Mouse (Mus musculus): ENCODE data around the gene Eif4e1b.

Gene Eif4e1b

GRCm38 (mm10) chr13:54800206-54800605, 16.4 kb downstream of the Eif4e1b start:
- DNase-seq (ENCODE audit: low spot score) = no peak

GRCm38 (mm10) chr13:54803010-54803409, 19.2 kb downstream of the Eif4e1b start:
- no peak for DNase-seq (ENCODE audit: low spot score)

DNA sequence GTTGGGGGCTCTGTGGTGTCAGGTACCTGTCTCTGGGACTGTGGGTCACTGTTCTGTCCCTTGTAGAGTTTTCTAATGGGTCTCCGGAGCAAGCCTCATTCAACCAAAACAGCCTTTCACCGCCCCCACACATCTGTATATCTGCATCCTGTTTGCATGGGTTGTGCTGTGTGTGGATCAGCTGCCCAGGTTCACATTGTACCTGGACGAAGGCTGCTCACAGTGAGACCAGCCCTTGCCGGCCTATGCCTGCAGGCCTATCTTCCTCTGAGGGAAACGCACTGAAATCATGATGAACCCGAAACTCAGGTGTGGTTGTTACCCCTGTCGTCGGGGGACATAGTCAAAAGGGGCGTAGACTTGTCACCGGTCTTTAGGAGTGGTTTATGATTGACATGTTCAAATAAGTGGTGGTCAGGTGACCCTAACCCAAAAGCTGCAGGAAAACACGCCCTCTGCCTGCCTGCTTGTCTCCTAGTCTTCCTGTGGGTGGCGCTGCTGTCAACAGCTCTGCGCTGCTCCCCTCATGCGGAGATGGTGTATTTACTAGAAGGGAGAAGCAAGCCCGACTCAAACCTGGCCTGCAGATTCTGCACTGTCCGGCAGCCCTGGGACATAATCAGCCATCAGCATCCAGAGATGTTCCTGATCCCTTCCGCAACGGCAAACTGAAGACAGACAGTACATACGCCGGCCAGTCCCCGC, 21.5 kb downstream of the Eif4e1b start:
- DNase-seq (ENCODE audit: low spot score) = no peak

GRCm38 (mm10) chr13:54806434-54806976, 22.7 kb downstream of the Eif4e1b start:
- DNase-seq (ENCODE audit: low spot score) = no peak

DNA sequence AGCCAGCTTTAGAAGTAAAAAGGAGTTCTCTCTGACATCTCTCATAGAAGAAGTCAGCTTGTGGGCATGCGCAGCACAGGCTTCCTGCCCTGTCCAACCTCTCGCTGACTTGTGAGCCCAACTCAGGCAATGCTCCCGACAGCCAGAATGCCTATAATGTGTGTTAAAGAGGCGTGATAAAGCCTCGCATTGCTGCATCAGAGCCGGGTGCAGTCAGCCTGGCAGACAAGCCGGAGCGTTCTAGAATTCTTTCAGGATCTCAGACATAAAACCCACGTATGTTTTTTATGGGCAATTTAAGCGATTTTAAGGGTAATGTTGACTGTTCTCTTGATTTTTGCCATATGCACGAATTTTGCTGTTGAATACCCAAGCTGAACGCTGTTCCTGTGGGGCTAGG, 24.3 kb downstream of the Eif4e1b start:
- no peak for DNase-seq (ENCODE audit: low spot score)

DNA sequence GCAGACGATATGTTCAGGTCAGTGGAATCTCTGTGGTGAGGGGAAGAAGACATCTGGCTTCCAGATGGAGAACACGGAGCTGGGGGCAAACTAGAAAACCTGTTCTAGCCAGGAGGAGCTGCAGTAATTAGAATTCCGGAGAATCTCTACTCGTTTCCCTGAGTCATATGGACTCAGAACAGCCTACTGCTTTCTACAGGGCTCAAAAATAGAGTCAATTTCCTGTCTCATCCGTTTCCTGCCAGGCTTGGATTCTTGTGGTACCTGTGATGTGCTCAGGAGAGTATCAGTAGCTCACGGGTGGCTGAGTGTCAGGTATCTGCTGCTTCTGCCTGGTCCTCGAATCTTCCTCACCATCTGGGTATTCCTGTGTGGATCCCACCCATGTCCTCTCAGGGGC, 27.7 kb downstream of the Eif4e1b start:
- DNase-seq (ENCODE audit: low spot score) = no peak

- no peak for DNase-seq (ENCODE audit: low spot score)
Measured at GRCm38 (mm10) chr13:54813381-54813780, 29.6 kb downstream of the Eif4e1b start.

DNA sequence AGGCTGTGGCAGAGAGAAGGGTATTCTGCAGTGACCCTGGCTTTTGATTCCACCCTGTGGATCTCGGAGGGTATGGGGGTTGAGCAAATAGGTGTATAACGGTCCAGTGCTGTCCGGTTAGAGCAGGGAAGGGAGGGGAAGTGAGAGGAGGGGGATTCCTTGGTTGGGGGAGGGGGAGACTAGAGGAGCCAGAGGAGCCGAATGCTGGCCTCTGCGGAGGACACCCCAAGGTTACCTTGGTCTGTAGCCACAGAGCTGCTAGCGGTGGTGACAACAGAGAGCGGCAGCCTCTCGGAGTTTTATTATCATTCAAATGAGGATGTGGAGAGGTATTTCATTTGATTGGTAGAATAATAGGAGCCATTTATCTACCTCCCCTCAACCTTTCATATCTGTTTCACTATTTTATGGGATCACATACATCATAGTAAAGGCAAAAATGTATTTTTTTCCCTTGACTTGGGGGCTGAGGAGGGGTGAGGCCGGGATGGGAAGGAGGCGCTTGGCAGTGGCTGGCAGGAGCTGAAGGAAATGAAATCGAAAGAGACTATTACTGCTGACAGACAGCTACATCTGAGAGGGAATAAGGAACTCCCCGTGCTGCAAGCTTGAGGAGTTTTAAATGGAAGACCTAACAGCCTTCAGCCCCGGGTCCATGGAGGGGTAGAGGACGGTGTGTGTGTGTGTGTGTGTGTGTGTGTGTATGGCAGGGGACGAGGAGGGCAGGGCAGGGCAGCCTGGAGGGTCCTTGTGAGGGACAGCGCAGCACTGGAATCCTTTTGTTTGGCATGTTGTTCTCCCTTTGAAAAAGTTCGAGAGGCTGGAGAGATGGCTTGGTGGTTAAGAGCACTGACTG, 34.8 kb downstream of the Eif4e1b start:
- no peak for DNase-seq (ENCODE audit: low spot score)

- DNase-seq (ENCODE audit: low spot score) = no peak
Measured at GRCm38 (mm10) chr13:54821106-54821505, 37.3 kb downstream of the Eif4e1b start.

DNA sequence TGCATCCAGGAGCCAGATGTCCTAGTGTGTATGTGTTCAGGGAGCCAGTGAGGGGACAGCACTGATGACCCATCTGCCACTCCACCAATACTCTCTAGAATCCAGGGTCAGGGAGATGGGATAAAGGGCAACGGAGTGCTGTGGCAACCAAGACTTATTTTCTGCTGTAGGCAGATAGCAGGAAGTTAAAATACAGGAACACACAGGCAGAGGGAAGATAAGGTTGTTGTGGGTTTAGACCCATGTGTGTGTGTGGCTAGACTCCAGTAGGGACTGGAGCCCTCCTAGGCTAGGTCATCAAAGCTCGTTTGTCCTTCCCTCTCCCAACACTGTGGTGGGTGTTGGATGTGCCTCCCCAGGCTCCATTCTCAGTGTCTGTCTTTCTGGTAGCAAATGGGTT, 38.1 kb downstream of the Eif4e1b start:
- DNase-seq (ENCODE audit: low spot score) = no peak

DNA sequence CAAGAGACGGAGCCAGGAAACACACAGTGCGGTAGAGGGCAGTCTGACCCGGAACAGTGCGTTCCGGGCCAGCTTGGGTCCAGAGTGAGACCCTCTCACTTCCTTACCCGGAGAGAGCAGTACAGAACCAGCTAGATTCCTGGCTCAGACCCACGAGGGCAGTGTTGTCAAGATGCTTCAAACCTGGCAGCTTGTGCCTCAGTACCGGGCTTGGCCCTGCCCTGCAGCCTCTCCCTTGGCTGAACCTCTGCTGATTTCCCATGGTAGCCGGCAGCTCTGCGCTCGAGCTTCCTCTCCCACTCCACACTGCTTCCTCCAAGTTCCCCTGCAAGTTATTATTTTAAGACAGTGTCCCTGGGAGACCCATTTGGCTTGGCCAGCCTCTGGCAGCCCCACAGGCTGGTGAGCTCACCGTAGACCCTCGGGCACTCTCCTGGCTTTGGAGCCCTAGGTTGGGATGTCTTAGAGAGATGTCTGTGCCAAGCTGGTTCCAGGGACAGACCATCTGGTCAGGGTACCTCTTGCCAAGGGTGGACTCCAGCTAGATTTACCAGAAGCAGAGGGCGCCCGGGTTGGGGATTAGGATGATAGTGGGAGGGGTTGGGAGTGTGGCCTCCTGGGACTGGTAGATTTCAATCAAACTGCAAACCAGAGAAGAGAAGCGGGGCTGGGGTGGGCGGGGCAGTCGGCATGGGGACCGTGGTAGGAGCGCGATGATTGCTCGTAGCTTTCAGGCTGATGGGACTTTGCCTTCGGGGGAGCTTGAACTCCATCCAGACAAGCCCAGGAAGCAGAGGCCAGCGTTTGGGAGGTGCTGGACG, 40.5 kb downstream of the Eif4e1b start:
- DNase-seq (ENCODE audit: low spot score) = no peak

DNA sequence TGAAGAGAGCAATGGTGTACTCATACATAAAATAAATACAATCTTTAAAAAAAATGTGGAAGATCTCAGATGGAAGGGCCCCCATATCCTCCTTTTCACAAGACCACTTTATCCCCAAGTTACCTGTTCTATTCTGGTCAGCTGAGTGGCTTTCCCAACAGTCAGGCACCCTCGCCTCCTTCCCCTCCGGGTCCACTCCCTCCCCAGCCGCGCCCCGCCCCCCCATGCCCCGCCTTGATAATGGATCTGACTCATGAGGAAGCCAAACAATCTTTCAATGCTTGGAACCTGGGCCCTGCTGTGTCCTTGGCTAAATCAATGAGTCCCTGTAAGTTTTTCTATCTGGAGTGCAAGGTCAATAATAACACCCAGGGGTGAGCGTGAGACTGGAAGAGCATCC, 44.2 kb downstream of the Eif4e1b start:
- no peak for DNase-seq (ENCODE audit: low spot score)

DNA sequence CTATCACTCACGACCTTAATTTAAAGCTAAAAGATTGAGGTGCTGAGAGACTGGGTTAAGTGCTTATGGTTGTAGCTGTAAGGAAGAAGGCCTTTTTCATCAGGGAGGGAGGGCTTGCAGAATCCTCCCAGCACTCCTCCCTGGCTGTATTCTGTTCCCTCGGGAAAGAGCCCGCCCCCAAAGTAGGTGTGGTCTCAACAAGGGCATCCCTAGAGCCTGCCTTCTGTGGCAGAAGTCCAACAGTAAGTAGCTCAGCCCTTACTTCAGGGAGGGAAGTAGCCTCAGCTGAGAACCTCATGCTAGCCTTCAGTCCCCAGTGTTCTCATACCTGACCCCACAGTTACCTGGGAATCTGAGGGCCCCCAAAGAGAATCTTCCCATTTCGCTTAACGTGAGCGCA, 44.7 kb downstream of the Eif4e1b start:
- DNase-seq (ENCODE audit: low spot score) = no peak

DNA sequence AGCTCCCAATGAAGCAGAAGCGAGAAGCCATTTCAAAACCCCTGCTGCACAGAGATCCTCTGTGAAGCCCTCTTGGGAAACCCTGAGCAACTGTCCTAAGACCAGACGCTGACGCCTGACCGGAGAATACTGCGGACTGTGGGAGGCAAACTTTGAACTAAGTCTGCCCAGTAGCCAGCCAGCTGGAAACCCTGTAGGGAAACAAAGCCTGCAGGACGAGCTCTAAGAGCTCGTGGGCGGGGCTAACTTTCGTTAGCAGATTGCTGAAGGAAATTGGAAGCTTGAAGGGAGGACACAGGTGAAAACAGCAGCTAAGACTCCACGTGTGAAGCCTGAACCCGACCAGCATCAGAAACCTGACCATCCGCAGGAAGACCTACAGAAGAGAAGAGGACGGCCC, 45.7 kb downstream of the Eif4e1b start:
- DNase-seq (ENCODE audit: low spot score) = no peak

- no peak for DNase-seq (ENCODE audit: low spot score)
Measured at GRCm38 (mm10) chr13:54836351-54837030, 52.7 kb downstream of the Eif4e1b start.

GRCm38 (mm10) chr13:54837061-54837460, 53.3 kb downstream of the Eif4e1b start:
- no peak for DNase-seq (ENCODE audit: low spot score)

DNA sequence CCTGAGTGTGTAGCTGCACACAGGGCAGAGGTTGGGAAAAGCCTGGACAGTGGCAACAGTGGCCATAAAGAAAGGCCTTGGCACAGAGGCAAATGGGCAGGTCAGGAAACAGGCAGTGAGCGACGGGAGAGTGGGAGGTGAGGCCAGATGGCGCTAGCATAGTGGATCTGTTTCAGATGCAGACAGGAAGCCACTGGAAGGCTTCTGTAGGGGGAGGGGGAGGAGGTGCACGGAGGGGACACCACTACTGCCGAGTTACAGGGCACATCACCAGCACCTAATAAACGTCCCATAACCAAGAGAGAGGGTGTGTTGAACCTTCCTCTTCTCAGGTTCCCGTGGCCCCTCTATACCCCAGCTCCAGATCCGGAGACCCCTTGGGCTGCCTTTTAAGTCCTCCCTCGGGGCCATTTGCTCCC, 53.7 kb downstream of the Eif4e1b start:
- peak; percentile 63 for DNase-seq (ENCODE audit: low spot score)
